Mouse (Mus musculus) midbrain, embryonic 12.5 days (tissue): ENCODE measurements around the gene Kcnd3. TPM values are rescaled to one million over a fixed set of nuclear protein-coding genes. Genes with fewer than 3 reads are reported as not detected.
A peak's percentile ranks its signal among the peaks of the same experiment; 100 is the strongest.

Experiments used
- ATAC-seq: fragments of 200-750 bp; cut with Nextera tagmentation; 2 replicates; pipeline ENCODE4 v1.8.0; 2017; ENCODE audit warnings: low read depth, moderate TSS enrichment, moderate library complexity; ENCODE audit not compliant: low FRiP score
- H3K27ac ChIP-seq: fragments of 300-500 bp; sonication (generic); replicated peaks from 2 replicates; pipeline ENCODE4 v1.5.1; 2016; ENCODE audit warnings: mild to moderate bottlenecking
- H3K27me3 ChIP-seq: fragments of 300-500 bp; sonication (generic); 2 replicates; pipeline ENCODE4 v1.6.1; 2016; ENCODE audit warnings: mild to moderate bottlenecking
- H3K36me3 ChIP-seq: fragments of 300-500 bp; sonication (generic); 2 replicates; pipeline ENCODE4 v1.6.1; 2016
- H3K4me1 ChIP-seq: fragments of 300-500 bp; sonication (generic); 2 replicates; pipeline ENCODE4 v1.6.1; 2016
- H3K4me2 ChIP-seq: fragments of 300-500 bp; sonication (generic); replicated peaks from 2 replicates; pipeline ENCODE4 v1.6.1; 2016; ENCODE audit warnings: mild to moderate bottlenecking, moderate library complexity
- H3K4me3 ChIP-seq: fragments of 300-500 bp; sonication (generic); 2 replicates; pipeline ENCODE4 v1.5.1; 2016; ENCODE audit warnings: mild to moderate bottlenecking
- H3K9ac ChIP-seq: fragments of 300-500 bp; sonication (generic); replicated peaks from 2 replicates; pipeline ENCODE4 v1.6.1; 2016; ENCODE audit warnings: mild to moderate bottlenecking, moderate library complexity
- H3K9me3 ChIP-seq: fragments of 300-500 bp; sonication (generic); 2 replicates; pipeline ENCODE4 v1.6.1; 2016; ENCODE audit warnings: mild to moderate bottlenecking
- WGBS: fragments of 180-500 bp; shearing (Covaris S2); methylation state at CpG from one replicate; pipeline ENCODE4 v1.1.7; 2016; 5-methylcytosine and 5-hydroxymethylcytosine counted together
- polyA plus RNA-seq: library from polyadenylated mRNA; unstranded; fragments of >200 nt; fragmentation: Nextera tagmentation; extraction: Ambion mirVana; gene quantifications from 2 replicates; pipeline ENCODE4 v1.2.1, GENCODE M21; 2016

Kcnd3 gene
- polyA plus RNA-seq, 1 experiment from 2014 or later, result 5.1 TPM

- H3K27me3 ChIP-seq, result no peaks in the 10 kb centered on the region
- peaks cover 49% of the 10 kb centered on the region for H3K4me1 ChIP-seq
- H3K4me3 ChIP-seq, result no peak overlapping the region
- peak overlapping the region; percentile 75 for H3K27ac ChIP-seq
- H3K9me3 ChIP-seq, result no peaks in the 10 kb centered on the region
- H3K9ac ChIP-seq, result no peak overlapping the region; the same call in 1 of the 2 replicates
- 3% methylated on average over 5 of the region's 5 CpGs for WGBS
- ATAC-seq, result peak; percentile 27
- no peak overlapping the region for H3K4me2 ChIP-seq
- H3K36me3 ChIP-seq, result no peaks in the 10 kb centered on the region
These were observed 77.6 kb downstream of the Kcnd3 start for GRCm38 (mm10) chr3:105529700-105530099.

- H3K4me3 ChIP-seq, result no peak overlapping the region
- peaks cover 49% of the 10 kb centered on the region for H3K4me1 ChIP-seq
- H3K36me3 ChIP-seq, result no peaks in the 10 kb centered on the region
- peak overlapping the region; percentile 35 for H3K4me2 ChIP-seq
- H3K9me3 ChIP-seq, result no peaks in the 10 kb centered on the region
- H3K27ac ChIP-seq, result peak overlapping the region; percentile 75
- 19% methylated on average over 11 of the region's 11 CpGs for WGBS
- H3K9ac ChIP-seq, result no peak overlapping the region
- no peaks in the 10 kb centered on the region for H3K27me3 ChIP-seq
- peak; percentile 89 for ATAC-seq
These were observed 78.4 kb downstream of the Kcnd3 start for GRCm38 (mm10) chr3:105530363-105531130.

DNA sequence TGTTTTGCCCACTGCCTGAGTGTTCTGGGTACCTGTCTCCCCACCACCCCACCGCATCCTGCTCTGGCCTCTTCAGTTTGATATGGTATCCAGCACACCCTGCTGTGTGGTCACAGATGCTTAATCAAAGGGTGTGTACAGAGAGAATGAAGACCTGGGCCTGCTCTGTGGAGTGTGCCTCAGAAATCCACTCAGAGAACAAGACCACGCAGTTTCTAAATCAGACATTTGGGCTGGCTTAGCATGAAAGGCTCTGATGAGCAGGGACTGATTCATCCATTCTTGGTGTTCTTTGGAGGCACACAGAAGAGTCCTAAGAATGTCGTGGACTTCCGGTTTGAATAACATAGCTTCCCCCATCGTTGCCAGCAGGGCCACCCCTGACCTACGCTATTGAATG is 86.3 kb downstream of the Kcnd3 start:
- peaks cover 19% of the 10 kb centered on the region for H3K4me1 ChIP-seq
- H3K4me2 ChIP-seq, result no peak overlapping the region
- H3K4me3 ChIP-seq, result no peak overlapping the region
- no peaks in the 10 kb centered on the region for H3K36me3 ChIP-seq
- H3K9ac ChIP-seq, result no peak overlapping the region
- peak; percentile 10; the same call in 1 of the 2 replicates for ATAC-seq
- H3K9me3 ChIP-seq, result no peaks in the 10 kb centered on the region
- 40% methylated on average over 6 of the region's 6 CpGs for WGBS
- peak overlapping the region; percentile 44; the same call in 1 of the 2 replicates for H3K27ac ChIP-seq
- H3K27me3 ChIP-seq, result no peaks in the 10 kb centered on the region

DNA sequence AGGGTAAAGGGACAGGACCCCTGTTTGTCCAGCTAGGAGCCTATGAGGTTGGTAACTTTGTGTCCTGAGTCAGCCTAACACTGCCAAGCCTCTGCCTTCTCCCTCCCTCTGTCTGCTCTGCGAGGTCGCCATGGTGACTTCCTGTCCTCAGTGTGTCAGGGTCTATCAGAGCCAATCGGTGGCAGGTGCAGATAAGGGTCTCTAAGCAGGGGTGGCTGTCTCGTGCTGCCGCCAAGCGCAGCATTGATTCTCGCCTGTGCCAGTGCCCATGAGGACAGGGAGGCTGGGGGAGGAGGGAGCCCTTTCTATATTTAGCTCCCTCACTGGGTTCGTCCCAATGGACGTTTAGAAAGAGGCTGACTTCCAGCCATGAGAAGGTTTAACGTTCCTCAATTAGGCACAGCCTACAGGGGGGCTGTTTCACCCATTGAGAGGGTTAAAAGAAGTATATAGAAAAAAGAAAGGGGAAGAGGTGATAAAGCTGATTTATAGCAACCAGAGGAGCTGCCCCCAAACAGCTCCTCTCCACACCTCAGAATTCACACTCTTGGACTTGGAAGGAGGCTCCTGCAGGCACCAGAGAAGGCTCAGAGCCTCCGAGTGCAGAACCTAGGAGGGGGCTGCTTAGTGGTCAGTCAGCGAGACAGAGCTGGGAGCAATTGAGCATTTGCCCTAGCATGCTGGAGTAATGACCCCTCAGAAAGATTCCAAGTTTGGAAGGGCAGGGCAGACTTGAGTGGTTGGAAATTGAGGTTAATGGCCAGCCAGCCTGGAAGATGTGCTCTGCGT is 86.9 kb downstream of the Kcnd3 start:
- peak overlapping the region; percentile 44 for H3K27ac ChIP-seq
- peak overlapping the region; percentile 2; the same call in 1 of the 2 replicates for H3K4me2 ChIP-seq
- no peaks in the 10 kb centered on the region for H3K36me3 ChIP-seq
- H3K27me3 ChIP-seq, result no peaks in the 10 kb centered on the region
- WGBS, result 19% methylated on average over 13 of the region's 13 CpGs
- peaks cover 17% of the 10 kb centered on the region for H3K4me1 ChIP-seq
- H3K9me3 ChIP-seq, result no peaks in the 10 kb centered on the region
- ATAC-seq, result peak; percentile 81
- no peak overlapping the region for H3K4me3 ChIP-seq
- no peak overlapping the region for H3K9ac ChIP-seq

DNA sequence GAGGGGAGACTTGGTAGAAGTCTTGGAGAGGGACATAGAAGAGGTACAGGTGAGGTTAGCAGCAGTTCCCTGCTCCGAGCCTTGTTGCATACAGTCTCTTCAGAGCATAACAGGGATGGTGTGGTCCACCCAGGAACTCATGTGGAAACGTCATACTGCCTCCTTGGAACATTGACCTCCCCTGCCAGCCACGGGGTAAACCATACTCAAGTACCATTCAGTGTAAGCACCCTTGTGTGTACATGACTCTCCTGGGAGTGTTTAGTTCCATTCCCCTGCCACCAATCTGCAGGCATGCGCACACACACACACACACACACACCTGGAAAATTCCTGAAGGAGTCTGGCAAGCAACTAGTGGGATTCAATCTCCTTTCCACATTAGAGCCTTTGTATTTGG is 90.6 kb downstream of the Kcnd3 start:
- Histone ChIP-seq H3K9ac (no peak overlapping the region), H3K27me3 (no peaks in the 10 kb centered on the region), H3K4me3 (no peak overlapping the region), H3K9me3 (no peaks in the 10 kb centered on the region), H3K27ac (no peak overlapping the region), H3K4me2 (no peak overlapping the region), H3K4me1 (peaks cover 22% of the 10 kb centered on the region), H3K36me3 (no peaks in the 10 kb centered on the region)
- ATAC-seq, result no peak
- 77% methylated on average over 4 of the region's 4 CpGs for WGBS

DNA sequence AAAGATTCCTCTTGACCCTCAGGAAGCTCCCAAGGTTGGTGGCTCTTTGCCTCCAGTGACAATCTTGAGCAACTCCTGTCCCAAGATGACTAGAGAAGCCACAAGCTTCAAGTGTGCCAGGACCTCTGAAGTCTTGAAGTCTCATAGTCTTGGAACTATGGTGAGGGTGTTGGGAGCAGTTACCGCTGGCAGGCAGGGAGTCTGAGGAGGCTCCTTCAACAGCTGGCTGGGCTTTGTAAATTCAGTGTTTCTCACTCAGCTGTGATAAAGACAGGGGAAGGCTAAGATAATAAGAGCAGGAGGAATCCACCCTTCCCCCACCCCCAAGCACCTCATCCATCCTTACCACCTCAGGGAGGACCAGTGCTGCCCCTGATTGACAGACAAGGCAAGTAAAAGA is 92.0 kb downstream of the Kcnd3 start:
- 88% methylated on average over 1 of the region's 1 CpGs for WGBS

GRCm38 (mm10) chr3:105546611-105547071 is 94.5 kb downstream of the Kcnd3 start:
- H3K27ac ChIP-seq, result no peak overlapping the region
- no peak for ATAC-seq
- H3K4me2 ChIP-seq, result no peak overlapping the region
- H3K27me3 ChIP-seq, result no peaks in the 10 kb centered on the region; the same call in 1 of the 2 replicates
- H3K36me3 ChIP-seq, result no peaks in the 10 kb centered on the region
- no peak overlapping the region for H3K4me3 ChIP-seq
- no peaks in the 10 kb centered on the region for H3K9me3 ChIP-seq
- peaks cover 5% of the 10 kb centered on the region; the same call in 1 of the 2 replicates for H3K4me1 ChIP-seq
- WGBS, result 41% methylated on average over 13 of the region's 13 CpGs
- H3K9ac ChIP-seq, result no peak overlapping the region

More for the DNA sequence above, 92.0 kb downstream of the Kcnd3 start:
- no peak overlapping the region for H3K9ac ChIP-seq
- H3K27me3 ChIP-seq, result no peaks in the 10 kb centered on the region; the same call in 1 of the 2 replicates
- no peaks in the 10 kb centered on the region for H3K9me3 ChIP-seq
- no peak overlapping the region for H3K4me3 ChIP-seq
- no peak overlapping the region for H3K4me2 ChIP-seq
- no peak for ATAC-seq
- no peaks in the 10 kb centered on the region for H3K36me3 ChIP-seq
- H3K4me1 ChIP-seq, result peaks cover 13% of the 10 kb centered on the region
- no peak overlapping the region for H3K27ac ChIP-seq

- no peak for ATAC-seq
- Histone ChIP-seq H3K9me3 (no peaks in the 10 kb centered on the region), H3K36me3 (no peaks in the 10 kb centered on the region), H3K4me1 (peaks cover 5% of the 10 kb centered on the region; the same call in 1 of the 2 replicates), H3K4me3 (no peak overlapping the region), H3K4me2 (no peak overlapping the region), H3K27ac (no peak overlapping the region), H3K9ac (no peak overlapping the region), H3K27me3 (no peaks in the 10 kb centered on the region; the same call in 1 of the 2 replicates)
- 80% methylated on average over 11 of the region's 11 CpGs for WGBS
These were observed 96.1 kb downstream of the Kcnd3 start for GRCm38 (mm10) chr3:105548074-105548771.

DNA sequence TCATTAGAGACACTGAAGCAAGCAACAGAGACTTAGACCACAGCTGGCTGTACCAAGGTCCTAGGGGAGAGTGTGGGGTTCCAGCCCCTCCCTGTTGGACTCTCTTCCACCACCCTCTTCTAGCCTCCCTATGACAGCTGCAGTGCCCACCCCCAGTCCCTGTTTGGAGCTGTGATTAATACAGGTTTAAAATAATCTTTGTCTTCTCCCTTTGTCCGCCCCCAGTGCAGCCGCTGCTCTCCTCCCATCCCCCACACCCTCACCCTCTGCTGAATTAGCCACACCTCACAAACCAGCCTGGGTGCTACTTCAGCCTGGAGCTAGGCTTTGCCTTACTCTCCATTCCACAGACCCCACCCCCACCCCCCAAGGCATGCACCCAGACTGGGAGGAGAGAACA is 107.3 kb downstream of the Kcnd3 start:
- Histone ChIP-seq H3K27me3 (no peaks in the 10 kb centered on the region), H3K4me3 (no peak overlapping the region), H3K36me3 (no peaks in the 10 kb centered on the region), H3K27ac (peak overlapping the region; percentile 58), H3K4me1 (peaks cover 18% of the 10 kb centered on the region), H3K4me2 (no peak overlapping the region), H3K9ac (no peak overlapping the region), H3K9me3 (no peaks in the 10 kb centered on the region)
- 25% methylated on average over 2 of the region's 2 CpGs for WGBS
- peak; percentile 82 for ATAC-seq

- Histone ChIP-seq H3K4me3 (no peak overlapping the region), H3K4me2 (no peak overlapping the region), H3K36me3 (no peaks in the 10 kb centered on the region), H3K4me1 (peaks cover 54% of the 10 kb centered on the region), H3K9ac (no peak overlapping the region), H3K9me3 (no peaks in the 10 kb centered on the region), H3K27me3 (peaks cover 2% of the 10 kb centered on the region; the same call in 1 of the 2 replicates), H3K27ac (peak overlapping the region; percentile 42; the same call in 1 of the 2 replicates)
- no peak for ATAC-seq
- WGBS, result 59% methylated on average over 8 of the region's 8 CpGs
These were observed 114.8 kb downstream of the Kcnd3 start for GRCm38 (mm10) chr3:105566973-105567372.

DNA sequence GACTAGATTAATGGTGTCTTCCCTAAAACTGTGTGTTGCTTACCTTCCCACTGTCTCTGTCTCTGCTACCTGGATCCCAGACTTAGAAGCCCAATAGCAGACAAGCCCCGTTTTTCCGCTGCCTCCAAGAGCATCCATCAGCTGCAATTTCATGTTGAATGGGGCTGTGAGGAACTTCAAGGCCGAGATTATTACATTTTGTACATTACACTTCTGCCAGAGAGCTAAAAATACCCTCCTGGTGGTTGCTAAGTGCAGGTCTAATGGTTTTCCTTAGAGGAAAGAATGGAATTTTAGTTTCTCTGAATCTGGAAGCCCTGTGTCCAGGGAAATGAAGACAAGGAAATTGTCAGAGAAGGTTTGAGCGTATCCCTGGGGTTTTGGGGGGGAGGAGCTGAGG is 115.3 kb downstream of the Kcnd3 start:
- H3K9me3 ChIP-seq, result no peaks in the 10 kb centered on the region
- ATAC-seq, result no peak
- H3K9ac ChIP-seq, result no peak overlapping the region
- H3K36me3 ChIP-seq, result no peaks in the 10 kb centered on the region
- H3K4me1 ChIP-seq, result peaks cover 54% of the 10 kb centered on the region
- peaks cover 5% of the 10 kb centered on the region; the same call in 1 of the 2 replicates for H3K27me3 ChIP-seq
- peak overlapping the region; percentile 79; the same call in 1 of the 2 replicates for H3K27ac ChIP-seq
- no peak overlapping the region for H3K4me3 ChIP-seq
- WGBS, result 84% methylated on average over 4 of the region's 4 CpGs
- H3K4me2 ChIP-seq, result no peak overlapping the region
